Mouse (Mus musculus): ENCODE data around the gene Eefsec.

The Eefsec gene

GRCm38 (mm10) chr6:88412604-88413003 is 33.7 kb downstream of the Eefsec start:
- no peak for DNase-seq

- DNase-seq: no peak
Measured at GRCm38 (mm10) chr6:88409492-88409891, 36.8 kb downstream of the Eefsec start.

- no peak for DNase-seq
Measured at GRCm38 (mm10) chr6:88400451-88400850, 45.9 kb downstream of the Eefsec start.

DNA sequence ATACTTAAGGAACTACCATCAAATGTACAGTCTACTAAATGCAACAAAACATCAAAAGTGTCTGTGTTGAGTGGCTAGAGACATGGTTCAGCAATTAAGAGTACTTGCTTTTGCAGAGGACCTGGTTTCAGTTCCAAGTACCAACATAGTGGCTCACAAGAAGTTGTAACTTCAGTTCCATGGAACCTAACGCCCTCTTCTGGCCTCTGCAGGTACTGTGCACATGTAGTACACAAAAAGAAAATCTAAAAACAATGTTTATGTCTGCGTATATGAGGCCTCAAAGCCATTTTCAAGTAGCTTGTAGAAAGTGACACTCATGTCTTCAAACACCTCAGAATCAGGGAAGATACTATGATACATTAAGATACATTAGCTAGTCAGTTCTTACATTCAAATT is 48.4 kb downstream of the Eefsec start:
- DNase-seq: no peak

- no peak for DNase-seq
Measured at GRCm38 (mm10) chr6:88388946-88389345, 57.4 kb downstream of the Eefsec start.

DNA sequence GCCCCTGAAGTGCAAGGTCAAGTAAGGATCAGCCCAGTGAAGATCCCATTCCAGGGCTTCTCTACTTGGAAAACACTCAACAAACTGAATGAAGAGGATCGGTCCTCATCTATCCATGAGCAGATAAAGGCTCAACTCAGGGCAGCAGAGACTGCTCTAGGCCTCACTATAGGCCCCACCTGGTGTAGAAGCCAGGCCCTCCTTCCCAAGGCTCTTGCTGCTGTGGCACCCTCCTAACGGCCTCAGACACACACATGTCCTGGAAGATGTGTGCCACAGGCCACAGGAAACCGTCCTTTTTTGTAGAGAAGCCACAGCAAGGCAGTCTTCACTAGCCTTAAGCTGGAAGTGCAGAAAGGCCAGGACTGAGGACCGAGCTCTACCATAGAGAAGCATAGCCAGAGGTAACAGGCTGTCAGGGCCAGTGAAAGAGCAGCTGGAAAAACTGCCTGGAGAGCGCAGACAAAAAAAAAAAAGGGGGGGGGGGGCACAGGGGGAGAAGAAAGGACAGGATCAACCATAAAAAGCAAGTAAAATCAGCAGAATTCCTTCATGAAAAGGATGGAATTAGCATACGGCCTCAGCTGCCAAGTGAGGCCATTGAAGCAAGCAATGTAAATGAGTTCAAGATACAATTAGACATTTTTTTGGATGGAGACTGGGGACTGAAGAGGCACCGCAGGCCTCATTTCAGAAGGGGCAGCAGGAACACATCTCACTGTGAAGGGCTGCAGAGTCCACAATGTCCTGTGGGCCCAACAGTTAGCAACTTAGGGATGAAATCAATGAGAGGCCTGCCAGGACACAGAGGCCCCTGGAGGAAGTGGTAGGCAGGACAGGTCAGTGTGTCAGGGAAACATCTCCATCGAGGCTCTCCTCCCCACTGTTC is 58.3 kb downstream of the Eefsec start:
- no peak for DNase-seq

DNA sequence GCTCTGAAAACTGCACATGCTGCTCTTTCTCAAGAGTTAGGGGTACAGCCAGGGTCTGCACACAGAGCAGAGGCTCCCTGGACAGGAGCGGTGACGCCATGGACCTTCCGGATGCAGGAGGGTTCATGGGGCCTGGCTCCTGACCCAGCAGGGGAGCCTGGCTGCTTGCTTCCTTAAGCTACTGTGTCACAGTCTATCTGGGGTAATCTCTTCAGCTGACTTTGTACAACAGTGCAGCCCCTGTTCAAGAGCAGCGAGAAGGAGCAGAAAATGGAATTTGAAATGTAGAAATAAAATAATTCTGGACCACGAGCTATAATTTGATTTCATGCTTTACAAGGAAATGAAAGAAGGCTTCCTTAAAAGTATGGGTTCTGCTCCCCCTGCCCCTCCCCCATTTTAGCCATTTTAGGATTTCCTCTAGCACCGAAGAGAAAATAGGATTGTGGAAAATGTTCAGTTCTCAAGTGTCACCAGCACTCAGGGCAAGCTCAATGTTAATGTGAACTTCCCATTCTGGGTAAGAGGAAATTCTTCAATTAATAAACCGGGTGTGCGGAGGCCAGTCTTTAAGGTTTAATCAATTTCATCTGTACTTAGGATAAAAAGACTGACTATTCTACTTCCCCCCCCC is 61.8 kb downstream of the Eefsec start:
- no peak for DNase-seq

DNA sequence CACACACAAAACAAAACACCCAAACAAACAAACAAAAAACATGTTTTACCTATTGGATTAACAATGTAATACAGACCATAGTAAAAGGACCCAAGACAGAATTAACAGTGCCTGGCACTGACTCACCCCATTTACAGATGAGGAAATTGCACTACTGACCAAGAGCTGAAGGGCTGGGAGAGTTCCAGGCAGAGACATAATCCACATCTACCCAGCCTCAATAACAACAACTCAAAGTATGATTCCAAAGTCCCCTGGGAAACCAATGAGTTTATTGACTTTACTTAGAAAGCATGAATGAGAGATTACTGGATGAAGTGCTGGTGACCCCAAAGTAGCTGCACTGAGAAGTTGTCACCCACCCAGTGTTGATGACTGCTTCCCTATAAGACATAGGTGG is 62.6 kb downstream of the Eefsec start:
- DNase-seq: no peak

DNA sequence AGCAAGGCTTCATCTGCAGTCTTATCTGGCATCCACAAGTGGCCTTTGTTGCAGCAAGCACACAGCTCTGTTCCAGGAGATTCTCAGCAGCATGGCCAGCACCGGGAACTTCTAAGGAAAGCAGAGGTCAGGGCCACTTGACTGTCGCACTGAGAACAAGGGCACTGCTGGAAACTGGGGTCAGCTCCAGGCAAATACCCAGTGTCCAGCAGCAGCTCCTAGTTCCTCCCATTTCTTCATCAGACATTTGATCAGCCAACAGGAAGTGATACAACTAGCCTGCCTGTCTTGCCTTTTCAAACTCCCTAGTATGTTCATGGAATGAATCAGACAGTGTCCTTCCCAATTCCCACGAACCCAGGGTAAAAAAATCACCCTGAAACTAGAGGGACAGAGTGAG is 66.6 kb downstream of the Eefsec start:
- DNase-seq: no peak

DNA sequence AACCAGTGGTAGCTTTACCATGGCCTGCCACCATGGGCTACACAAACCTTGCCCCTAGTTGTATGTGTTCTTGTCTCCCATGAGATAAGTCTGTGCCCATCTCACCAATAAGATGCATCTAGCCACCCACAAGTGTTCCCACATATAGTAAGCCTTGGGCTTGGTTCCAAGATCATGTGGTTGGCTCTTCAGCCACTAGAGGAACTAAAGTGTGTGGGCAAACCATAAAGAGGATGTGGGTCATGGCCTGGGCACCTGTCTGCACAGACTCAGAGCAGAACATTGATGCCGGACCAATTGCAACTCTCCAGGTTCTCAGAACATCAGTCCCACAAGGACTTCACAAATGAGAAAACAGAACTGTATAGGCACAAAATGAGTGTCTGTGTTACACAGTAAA is 67.5 kb downstream of the Eefsec start:
- DNase-seq: peak; percentile 20 to 39

DNA sequence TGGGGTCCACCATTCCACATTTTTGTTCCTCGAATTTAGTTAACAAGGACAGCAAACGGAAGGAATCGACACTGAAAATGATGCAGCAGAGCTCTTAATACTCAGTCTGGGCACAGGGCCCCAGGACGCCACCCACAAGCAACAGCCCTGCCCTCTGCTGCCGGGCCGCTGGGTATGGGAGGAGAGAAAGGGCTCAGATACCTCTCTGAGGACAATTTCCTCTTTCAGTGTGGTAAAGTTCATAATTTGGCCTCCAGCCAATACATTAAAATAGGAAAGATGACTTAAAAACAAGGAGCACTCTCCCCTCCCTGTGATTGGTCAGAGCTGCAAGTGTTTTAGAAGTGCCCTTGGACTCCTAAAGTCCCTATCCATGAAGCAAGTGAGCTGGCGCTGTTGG is 72.1 kb downstream of the Eefsec start:
- no peak for DNase-seq

- no peak for DNase-seq
Measured at GRCm38 (mm10) chr6:88369851-88370635, 76.3 kb downstream of the Eefsec start.

GRCm38 (mm10) chr6:88363475-88364012 is 82.8 kb downstream of the Eefsec start:
- no peak for DNase-seq

GRCm38 (mm10) chr6:88361096-88361495 is 85.2 kb downstream of the Eefsec start:
- DNase-seq: no peak

DNA sequence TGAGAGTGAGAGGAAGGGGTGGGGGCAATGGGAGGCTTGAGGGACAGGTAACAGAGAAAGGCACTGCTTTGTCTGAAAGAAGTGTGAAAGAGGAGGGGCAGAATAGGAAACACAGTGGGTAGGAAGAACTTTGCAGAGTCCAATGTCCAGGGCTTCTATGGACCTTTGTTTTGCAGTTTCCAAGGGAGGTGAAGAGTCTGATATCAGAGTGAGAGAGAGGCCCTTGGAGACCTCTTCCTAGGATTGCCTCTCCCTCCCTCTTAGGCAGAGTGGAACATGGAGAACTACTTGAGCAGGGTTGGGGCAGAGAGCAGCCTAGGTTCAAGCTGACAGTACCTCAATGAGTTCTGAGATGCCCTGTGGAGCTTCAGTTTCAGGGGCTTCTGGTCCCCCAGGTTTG is 88.1 kb downstream of the Eefsec start:
- no peak for DNase-seq

- DNase-seq: no peak
Measured at GRCm38 (mm10) chr6:88355866-88356265, 90.5 kb downstream of the Eefsec start.

GRCm38 (mm10) chr6:88352541-88352940 is 93.8 kb downstream of the Eefsec start:
- DNase-seq: no peak

DNA sequence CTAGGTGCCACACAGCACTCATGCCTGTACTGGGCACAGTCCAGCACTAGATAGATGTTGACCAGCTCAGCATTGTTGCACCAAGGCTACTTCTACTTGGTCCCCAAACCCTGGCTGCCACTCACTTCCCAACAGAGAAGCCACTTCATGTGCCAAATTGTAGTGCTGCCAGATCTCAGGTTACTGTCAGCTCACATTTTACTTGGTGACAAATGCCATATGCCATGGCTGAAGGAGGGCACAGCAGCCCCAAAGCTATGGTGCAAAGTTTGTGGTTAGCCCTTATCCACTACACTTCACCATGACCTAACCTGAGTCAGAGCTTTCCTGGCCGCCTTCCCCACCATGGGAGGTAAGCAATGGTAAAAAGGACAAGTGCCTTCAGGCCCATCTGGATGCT is 99.6 kb downstream of the Eefsec start:
- DNase-seq: no peak

- DNase-seq: no peak
Measured at GRCm38 (mm10) chr6:88345311-88345710, 101.0 kb downstream of the Eefsec start.

GRCm38 (mm10) chr6:88343485-88344450 is 102.6 kb downstream of the Eefsec start:
- peak; percentile 7 to 13 for DNase-seq

- no peak for DNase-seq
Measured at GRCm38 (mm10) chr6:88342965-88343364, 103.4 kb downstream of the Eefsec start.

- no peak for DNase-seq
Measured at GRCm38 (mm10) chr6:88341182-88341581, 105.2 kb downstream of the Eefsec start.
